Mouse (Mus musculus) lung, adult 2 months (tissue): Measurements from ENCODE around the gene Kat5.

Experiments used
- CTCF ChIP-seq: fragments of 200-500 bp; IDR thresholded peaks from 2 replicates; pipeline ENCODE4 v1.5.1; 2011; ENCODE audit warnings: mild to moderate bottlenecking, low read length, control low read depth; ENCODE audit not compliant: insufficient read depth
- POLR2A ChIP-seq: fragments of 200-500 bp; IDR thresholded peaks from 2 replicates; pipeline ENCODE4 v1.6.1; 2011; ENCODE audit warnings: low read depth, mild to moderate bottlenecking, control low read depth, low read length, borderline replicate concordance; ENCODE audit errors: extremely low read depth

DNA sequence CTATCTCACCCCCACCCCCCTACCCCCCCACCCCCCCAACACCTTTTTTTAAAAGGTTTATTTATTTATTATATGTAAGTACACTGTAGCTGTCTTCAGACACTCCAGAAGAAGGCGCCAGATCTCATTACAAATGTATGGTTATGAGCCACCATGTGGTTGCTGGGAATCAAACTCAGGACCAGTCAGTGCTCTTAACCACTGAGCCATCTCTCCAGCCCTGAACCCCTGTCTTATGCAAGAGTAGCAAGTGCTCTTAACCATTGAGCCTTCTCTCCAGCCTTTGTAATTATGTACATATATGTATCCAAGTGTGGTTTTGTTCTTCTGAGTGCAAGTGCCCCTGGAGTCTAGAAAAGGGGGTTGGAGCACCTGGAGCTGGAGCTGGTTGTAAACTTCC is 1.9 kb upstream of the Kat5 start:
- TF ChIP-seq POLR2A (no peak), CTCF (no peak)
